Mouse (Mus musculus) kidney, embryonic 14.5 days (tissue): ENCODE data around the gene Mthfd1. TPM values are rescaled to one million over a fixed set of nuclear protein-coding genes. Genes with fewer than 3 reads are reported as not detected.
A peak's percentile ranks its signal among the peaks of the same experiment; 100 is the strongest.

ENCODE experiments used
- ATAC-seq: fragments of 200-750 bp; cut with Nextera tagmentation; 2 replicates; pipeline ENCODE4 v1.8.0; 2017; ENCODE audit warnings: moderate number of reproducible peaks, mild to moderate bottlenecking, moderate TSS enrichment, moderate library complexity; ENCODE audit not compliant: low FRiP score, low TSS enrichment
- H3K27ac ChIP-seq: fragments of 300-500 bp; sonication (generic); 2 replicates; pipeline ENCODE4 v1.5.1; 2014; ENCODE audit warnings: low read depth, mild to moderate bottlenecking, low read length, moderate library complexity, mixed read lengths
- H3K27me3 ChIP-seq: fragments of 300-500 bp; sonication (generic); 2 replicates; pipeline ENCODE4 v1.6.1; 2014; ENCODE audit warnings: mild to moderate bottlenecking, low read length; ENCODE audit not compliant: control insufficient read depth, insufficient read depth
- H3K36me3 ChIP-seq: fragments of 300-500 bp; sonication (generic); 2 replicates; pipeline ENCODE4 v1.6.1; 2014; ENCODE audit warnings: low read length, mixed read lengths; ENCODE audit not compliant: control insufficient read depth, insufficient read depth
- H3K4me1 ChIP-seq: fragments of 300-500 bp; sonication (generic); 2 replicates; pipeline ENCODE4 v1.6.1; 2014; ENCODE audit warnings: low read length, mixed read lengths; ENCODE audit not compliant: control insufficient read depth, insufficient read depth
- H3K4me2 ChIP-seq: fragments of 300-500 bp; sonication (generic); replicated peaks from 2 replicates; pipeline ENCODE4 v1.6.1; 2014; ENCODE audit warnings: low read depth, mild to moderate bottlenecking, low read length
- H3K4me3 ChIP-seq: fragments of 300-500 bp; sonication (generic); 2 replicates; pipeline ENCODE4 v1.5.1; 2014; ENCODE audit warnings: mild to moderate bottlenecking, low read length
- H3K9ac ChIP-seq: fragments of 300-500 bp; sonication (generic); 2 replicates; pipeline ENCODE4 v1.6.1; 2014; ENCODE audit warnings: low read depth, mild to moderate bottlenecking, low read length, moderate library complexity
- H3K9me3 ChIP-seq: fragments of 300-500 bp; sonication (generic); 2 replicates; pipeline ENCODE4 v1.6.1; 2016; ENCODE audit warnings: low read length; ENCODE audit not compliant: control insufficient read depth
- WGBS: fragments of 180-500 bp; shearing (Covaris S2); extraction: QIAGEN DNeasy Blood & Tissue Kit; methylation state at CpG from one replicate; pipeline ENCODE4 v1.1.7; 2014; 5-methylcytosine and 5-hydroxymethylcytosine counted together
- polyA plus RNA-seq: library from polyadenylated mRNA; unstranded; fragments of >200 nt; fragmentation: Nextera tagmentation; extraction: Ambion mirVana; gene quantifications from 2 replicates; pipeline ENCODE4 v1.2.1, GENCODE M21; 2014

Mthfd1 gene
- polyA plus RNA-seq, 1 experiment from 2014 or later, result 102 TPM

- ATAC-seq, result no peak
- H3K9me3 ChIP-seq, result no peaks in the 10 kb centered on the region
Measured at GRCm38 (mm10) chr12:76303474-76303873, 48.4 kb downstream of the Mthfd1 start.

GRCm38 (mm10) chr12:76304199-76304598, 49.1 kb downstream of the Mthfd1 start:
- H3K36me3 ChIP-seq, result peaks cover 44% of the 10 kb centered on the region
- 71% methylated on average over 4 of the region's 4 CpGs for WGBS
- no peaks in the 10 kb centered on the region for H3K27me3 ChIP-seq
- no peak overlapping the region for H3K9ac ChIP-seq
- peaks cover 14% of the 10 kb centered on the region for H3K4me1 ChIP-seq
- H3K9me3 ChIP-seq, result no peaks in the 10 kb centered on the region
- ATAC-seq, result no peak
- no peak overlapping the region for H3K27ac ChIP-seq
- no peak overlapping the region for H3K4me3 ChIP-seq
- H3K4me2 ChIP-seq, result no peak overlapping the region

More at GRCm38 (mm10) chr12:76303474-76303873, 48.4 kb downstream of the Mthfd1 start:
- no peak overlapping the region for H3K4me3 ChIP-seq
- WGBS, result 93% methylated on average over 11 of the region's 11 CpGs
- peaks cover 12% of the 10 kb centered on the region for H3K4me1 ChIP-seq
- H3K36me3 ChIP-seq, result peaks cover 47% of the 10 kb centered on the region
- no peak overlapping the region for H3K4me2 ChIP-seq
- H3K9ac ChIP-seq, result no peak overlapping the region
- H3K27me3 ChIP-seq, result no peaks in the 10 kb centered on the region
- no peak overlapping the region for H3K27ac ChIP-seq

GRCm38 (mm10) chr12:76305107-76305506, 50.0 kb downstream of the Mthfd1 start:
- no peak overlapping the region for H3K4me2 ChIP-seq
- no peak overlapping the region for H3K4me3 ChIP-seq
- no peak overlapping the region for H3K27ac ChIP-seq
- peaks cover 14% of the 10 kb centered on the region for H3K4me1 ChIP-seq
- WGBS, result 92% methylated on average over 8 of the region's 8 CpGs
- peaks cover 42% of the 10 kb centered on the region for H3K36me3 ChIP-seq
- H3K27me3 ChIP-seq, result no peaks in the 10 kb centered on the region
- H3K9me3 ChIP-seq, result no peaks in the 10 kb centered on the region
- ATAC-seq, result no peak
- no peak overlapping the region for H3K9ac ChIP-seq

GRCm38 (mm10) chr12:76306852-76307561, 51.9 kb downstream of the Mthfd1 start:
- 60% methylated on average over 9 of the region's 9 CpGs for WGBS
- ATAC-seq, result peak; percentile 22; the same call in 1 of the 2 replicates
- H3K27me3 ChIP-seq, result no peaks in the 10 kb centered on the region
- no peak overlapping the region for H3K4me2 ChIP-seq
- peak overlapping the region; percentile 72; the same call in 1 of the 2 replicates for H3K27ac ChIP-seq
- peaks cover 38% of the 10 kb centered on the region for H3K36me3 ChIP-seq
- no peaks in the 10 kb centered on the region for H3K9me3 ChIP-seq
- peaks cover 14% of the 10 kb centered on the region for H3K4me1 ChIP-seq
- H3K9ac ChIP-seq, result no peak overlapping the region
- no peak overlapping the region for H3K4me3 ChIP-seq

GRCm38 (mm10) chr12:76307964-76308363, 52.9 kb downstream of the Mthfd1 start:
- peak overlapping the region; percentile 72; the same call in 1 of the 2 replicates for H3K27ac ChIP-seq
- H3K27me3 ChIP-seq, result no peaks in the 10 kb centered on the region
- peak; percentile 81 for ATAC-seq
- peaks cover 40% of the 10 kb centered on the region for H3K36me3 ChIP-seq
- peaks cover 14% of the 10 kb centered on the region for H3K4me1 ChIP-seq
- H3K9me3 ChIP-seq, result no peaks in the 10 kb centered on the region
- 15% methylated on average over 9 of the region's 9 CpGs for WGBS
- no peak overlapping the region for H3K9ac ChIP-seq
- H3K4me2 ChIP-seq, result no peak overlapping the region
- no peak overlapping the region for H3K4me3 ChIP-seq

GRCm38 (mm10) chr12:76308436-76308835, 53.3 kb downstream of the Mthfd1 start:
- peak overlapping the region; percentile 72; the same call in 1 of the 2 replicates for H3K27ac ChIP-seq
- no peak overlapping the region for H3K4me2 ChIP-seq
- WGBS, result 69% methylated on average over 5 of the region's 5 CpGs
- ATAC-seq, result no peak
- no peak overlapping the region for H3K4me3 ChIP-seq
- no peaks in the 10 kb centered on the region for H3K27me3 ChIP-seq
- peaks cover 37% of the 10 kb centered on the region; the same call in 1 of the 2 replicates for H3K36me3 ChIP-seq
- H3K9me3 ChIP-seq, result no peaks in the 10 kb centered on the region
- H3K9ac ChIP-seq, result no peak overlapping the region
- H3K4me1 ChIP-seq, result peaks cover 14% of the 10 kb centered on the region

GRCm38 (mm10) chr12:76310007-76310406, 54.9 kb downstream of the Mthfd1 start:
- Histone ChIP-seq H3K9me3 (no peaks in the 10 kb centered on the region), H3K27ac (no peak overlapping the region)
- 68% methylated on average over 6 of the region's 6 CpGs for WGBS

GRCm38 (mm10) chr12:76310633-76311032, 55.5 kb downstream of the Mthfd1 start:
- Histone ChIP-seq H3K4me1 (peaks cover 14% of the 10 kb centered on the region), H3K4me3 (no peak overlapping the region), H3K27ac (no peak overlapping the region), H3K27me3 (no peaks in the 10 kb centered on the region), H3K4me2 (no peak overlapping the region), H3K9me3 (no peaks in the 10 kb centered on the region), H3K9ac (no peak overlapping the region), H3K36me3 (peaks cover 55% of the 10 kb centered on the region)
- 48% methylated on average over 6 of the region's 6 CpGs for whole genome bisulfite sequencing
- ATAC-seq, result no peak

More at GRCm38 (mm10) chr12:76310007-76310406, 54.9 kb downstream of the Mthfd1 start:
- Histone ChIP-seq H3K4me2 (no peak overlapping the region), H3K27me3 (no peaks in the 10 kb centered on the region), H3K36me3 (peaks cover 51% of the 10 kb centered on the region), H3K4me3 (no peak overlapping the region), H3K9ac (no peak overlapping the region), H3K4me1 (peaks cover 14% of the 10 kb centered on the region)
- no peak for ATAC-seq

- WGBS, result 94% methylated on average over 9 of the region's 9 CpGs
- Histone ChIP-seq H3K36me3 (peaks cover 52% of the 10 kb centered on the region), H3K9me3 (no peaks in the 10 kb centered on the region)
Measured at GRCm38 (mm10) chr12:76311227-76311626, 56.1 kb downstream of the Mthfd1 start.

More at GRCm38 (mm10) chr12:76311227-76311626, 56.1 kb downstream of the Mthfd1 start:
- Histone ChIP-seq H3K27ac (no peak overlapping the region), H3K4me1 (peaks cover 14% of the 10 kb centered on the region), H3K27me3 (no peaks in the 10 kb centered on the region), H3K4me3 (no peak overlapping the region), H3K9ac (no peak overlapping the region), H3K4me2 (no peak overlapping the region)
- ATAC-seq, result no peak
